Mouse (Mus musculus) bone marrow, adult 2 months (tissue): ENCODE measurements around the gene Aif1.

ENCODE experiments used
- CTCF ChIP-seq: fragments of 200-500 bp; IDR thresholded peaks from 2 replicates; pipeline ENCODE4 v1.5.1; 2011; ENCODE audit warnings: low read length, control low read depth; ENCODE audit not compliant: control insufficient read depth, insufficient read depth
- POLR2A ChIP-seq: fragments of 200-500 bp; IDR thresholded peaks from 2 replicates; pipeline ENCODE4 v1.6.1; 2011; ENCODE audit warnings: low read depth, mild to moderate bottlenecking, control low read depth, low read length, borderline replicate concordance; ENCODE audit not compliant: control insufficient read depth

GRCm38 (mm10) chr17:35175968-35176367 is at the start of gene Aif1:
- no peak for TF ChIP-seq CTCF
- no peak for TF ChIP-seq POLR2A
